Mouse (Mus musculus) C3H10T1/2 (cell line): Measurements from ENCODE around the gene Soat1. TPM values are rescaled to one million over a fixed set of nuclear protein-coding genes. Genes with fewer than 3 reads are reported as not detected.

Experiments
- polyA plus RNA-seq, 2 experiments: library from polyadenylated mRNA; unstranded; fragments of >200 nt; fragmentation: generic; extraction: Trizol; gene quantifications; one replicate each; pipeline ENCODE4 v1.2.1; 2012; ENCODE audit warnings: missing spikeins in 2 of 2

Gene Soat1
- polyA plus RNA-seq, result 10 to 100 TPM in 1 of 2 experiments, 1 to 10 TPM in 1; 4.7 to 15.0 TPM

DNA sequence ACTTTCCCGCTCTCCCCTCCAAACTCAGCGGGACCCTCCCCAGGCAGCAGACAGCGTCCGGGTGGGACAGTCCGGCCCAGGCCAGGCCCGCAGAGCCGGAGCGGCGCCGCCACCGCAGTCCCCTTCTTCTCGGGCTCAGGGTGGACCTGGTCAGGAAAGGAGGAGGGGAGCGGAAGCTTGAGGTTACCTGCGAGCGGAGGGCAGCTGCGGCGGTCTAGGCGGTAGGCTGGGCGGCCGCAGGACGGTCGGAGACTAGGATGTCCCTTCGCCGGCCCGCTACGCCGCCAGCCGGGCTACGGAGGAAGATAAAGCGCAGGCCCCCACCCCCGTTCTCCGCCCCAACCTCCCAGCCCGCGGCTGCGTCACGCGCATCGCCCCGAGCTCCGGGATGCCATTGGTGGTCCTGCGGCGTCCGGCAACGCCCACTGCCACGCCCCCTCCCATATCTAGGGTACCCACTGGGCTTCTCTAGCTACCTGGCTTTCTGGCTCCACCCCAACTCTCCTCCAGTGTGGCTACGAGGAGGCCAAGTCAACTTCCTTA is at the start of gene Soat1:
Soat1 (minus strand) TSS at position 371 of the 543 bp plus-strand sequence.

DNA sequence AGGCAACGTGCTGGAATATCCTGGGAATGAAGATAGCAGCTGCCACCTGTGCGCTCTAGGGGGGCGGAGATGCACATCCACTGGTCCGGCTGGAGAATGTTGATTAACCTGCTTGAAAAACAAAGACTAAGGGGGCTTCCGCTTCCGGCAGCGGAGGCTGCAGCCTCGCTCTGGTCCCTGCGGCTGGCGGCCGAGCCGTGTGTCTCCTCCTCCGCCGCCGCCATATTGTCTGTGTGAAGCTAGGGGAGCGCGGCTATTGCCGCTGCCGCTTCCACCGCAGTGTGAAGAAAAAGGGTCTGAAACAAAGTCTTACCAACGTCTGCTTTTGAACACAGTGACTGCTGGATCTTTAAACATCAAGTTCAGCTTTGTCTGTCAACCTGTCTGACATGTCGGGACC is 49.7 kb upstream of the Soat1 start, which contains the start of gene Gm10031:
Gm10031 (plus strand) TSS at position 171 of the 400 bp plus-strand sequence.

DNA sequence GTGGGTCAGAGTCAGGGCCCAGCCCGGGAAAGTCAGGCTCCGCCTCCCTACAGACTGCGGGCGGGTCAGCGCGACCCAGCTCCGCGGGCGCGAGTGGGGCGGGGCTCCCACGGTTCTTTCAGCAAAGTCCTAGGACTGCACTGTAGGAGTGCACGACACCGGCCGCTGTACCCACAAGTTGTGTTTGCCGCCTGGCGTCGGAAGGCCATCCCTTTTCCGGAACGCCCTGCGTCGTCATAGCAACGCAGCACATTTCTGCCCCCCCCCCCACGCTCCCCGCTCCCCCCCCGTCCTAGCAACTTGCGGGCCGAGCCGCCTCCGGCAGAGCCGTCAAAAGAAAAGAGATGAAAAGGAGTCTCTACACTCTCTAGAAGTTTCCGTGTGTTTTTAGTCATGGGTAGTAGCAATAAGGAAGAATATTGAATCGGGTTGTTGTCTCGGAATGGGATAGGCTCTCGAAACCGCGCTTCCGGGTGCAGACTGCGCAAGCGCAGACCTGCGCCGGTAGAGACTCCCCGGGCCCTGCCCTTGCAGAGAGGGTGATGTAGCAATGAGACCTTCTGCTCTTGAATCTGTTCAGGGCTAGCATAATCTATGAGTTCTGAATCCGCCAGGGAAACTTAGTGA is 53.3 kb downstream of the Soat1 start, which contains the start of gene Axdnd1:
Axdnd1 (minus strand) TSS at position 489 of the 627 bp plus-strand sequence.

Other genes starting within 250 kb of the Soat1 start
- gene Tdrd5, start 170.7 kb downstream of the Soat1 start, polyA plus RNA-seq, result not detected
- under 1 TPM in 1 of 2 experiments, not detected in 1; 0.04 TPM for gene Nphs2, start 163.6 kb downstream of the Soat1 start, polyA plus RNA-seq
- 1,000 to 10,000 TPM in 1 of 2 experiments, 100 to 1,000 TPM in 1; 666 to 1,300 TPM for gene Gm2000, start 108.3 kb downstream of the Soat1 start, polyA plus RNA-seq
- under 1 TPM; 0.05 to 0.26 TPM for gene Axdnd1, start 53.2 kb downstream of the Soat1 start, polyA plus RNA-seq
- gene Gm10031, start 49.7 kb upstream of the Soat1 start, polyA plus RNA-seq, result under 1 TPM; 0.11 to 0.78 TPM
- gene Abl2, start 84.5 kb upstream of the Soat1 start, polyA plus RNA-seq, result 1 to 10 TPM; 1.3 to 5.4 TPM
- gene Tor3a, start 200.0 kb upstream of the Soat1 start, polyA plus RNA-seq, result 10 to 100 TPM in 1 of 2 experiments, 1 to 10 TPM in 1; 9.0 to 38.0 TPM
- gene Fam20b, start 244.8 kb upstream of the Soat1 start, polyA plus RNA-seq, result 10 to 100 TPM in 1 of 2 experiments, 1 to 10 TPM in 1; 5.1 to 18.8 TPM